Mouse (Mus musculus) layer of hippocampus, postnatal 25 days (tissue): ENCODE results near the gene Map4k5. TPM values are rescaled to one million over a fixed set of nuclear protein-coding genes. Genes with fewer than 3 reads are reported as not detected.

ENCODE experiments used
- DNase-seq, 2 experiments: peaks; one replicate each; pipeline ENCODE4 v3.0.0; 2022; ENCODE audit warnings: mixed read lengths in 2 of 2, low spot score in 1 of 2; ENCODE audit errors: extremely low spot score in 1 of 2
- total RNA-seq, 2 experiments: library from RNA; stranded (reverse); gene quantifications; 2 replicates each; pipeline ENCODE4 v1.2.3; 2021

Map4k5 gene
- total RNA-seq, 2 experiments from 2014 or later = 44.4 to 51.4 TPM

GRCm38 (mm10) chr12:69790530-69791505 lies 102.2 kb downstream of the Map4k5 start, which contains the start of gene Cdkl1:
Cdkl1 (minus strand) TSS chr12:69791267.
- DNase-seq = peak; percentile 55 to 72

GRCm38 (mm10) chr12:69789766-69790529 lies 103.1 kb downstream of the Map4k5 start:
- peak in 1 of 2 experiments; percentile 11 for DNase-seq

- no peak for DNase-seq
Measured at GRCm38 (mm10) chr12:69788380-69788779, 104.6 kb downstream of the Map4k5 start.

GRCm38 (mm10) chr12:69785471-69785870 lies 107.5 kb downstream of the Map4k5 start:
- no peak for DNase-seq

GRCm38 (mm10) chr12:69783247-69784025 lies 109.6 kb downstream of the Map4k5 start:
- DNase-seq = no peak

- DNase-seq = no peak
Measured at GRCm38 (mm10) chr12:69781935-69782650, 110.9 kb downstream of the Map4k5 start.

GRCm38 (mm10) chr12:69781480-69781879 lies 111.5 kb downstream of the Map4k5 start:
- DNase-seq = no peak

GRCm38 (mm10) chr12:69777957-69778356 lies 115.0 kb downstream of the Map4k5 start:
- no peak for DNase-seq

- no peak for DNase-seq
Measured at GRCm38 (mm10) chr12:69777341-69777730, 115.7 kb downstream of the Map4k5 start.

GRCm38 (mm10) chr12:69776607-69777340 lies 116.2 kb downstream of the Map4k5 start:
- no peak for DNase-seq

GRCm38 (mm10) chr12:69768841-69769240 lies 124.2 kb downstream of the Map4k5 start:
- no peak for DNase-seq

- DNase-seq = no peak
Measured at GRCm38 (mm10) chr12:69767476-69768258, 125.3 kb downstream of the Map4k5 start.

- DNase-seq = no peak
Measured at GRCm38 (mm10) chr12:69766185-69766904, 126.7 kb downstream of the Map4k5 start.

- DNase-seq = no peak
Measured at GRCm38 (mm10) chr12:69765543-69765942, 127.5 kb downstream of the Map4k5 start.

GRCm38 (mm10) chr12:69761603-69762002 lies 131.4 kb downstream of the Map4k5 start:
- no peak for DNase-seq

GRCm38 (mm10) chr12:69760743-69761406 lies 132.1 kb downstream of the Map4k5 start:
- no peak for DNase-seq

GRCm38 (mm10) chr12:69760014-69760413 lies 133.0 kb downstream of the Map4k5 start:
- DNase-seq = no peak
